Mouse (Mus musculus): ENCODE measurements around the gene Zfp704.
A peak's percentile ranks its signal among the peaks of the same experiment; 100 is the strongest.

Zfp704 gene

GRCm38 (mm10) chr3:9557778-9558560, 51.9 kb downstream of the Zfp704 start:
- DNase-seq (ENCODE audit: low spot score), result no peak

GRCm38 (mm10) chr3:9556137-9556536, 53.7 kb downstream of the Zfp704 start:
- DNase-seq (ENCODE audit: low spot score), result no peak

GRCm38 (mm10) chr3:9554916-9555315, 55.0 kb downstream of the Zfp704 start:
- DNase-seq (ENCODE audit: low spot score), result no peak

- no peak for DNase-seq (ENCODE audit: low spot score)
These were observed 57.6 kb downstream of the Zfp704 start for GRCm38 (mm10) chr3:9552332-9552731.

- no peak for DNase-seq (ENCODE audit: low spot score)
These were observed 59.0 kb downstream of the Zfp704 start for GRCm38 (mm10) chr3:9550930-9551329.

- no peak for DNase-seq (ENCODE audit: low spot score)
These were observed 60.1 kb downstream of the Zfp704 start for GRCm38 (mm10) chr3:9549815-9550214.

GRCm38 (mm10) chr3:9548188-9548587, 61.7 kb downstream of the Zfp704 start:
- DNase-seq (ENCODE audit: low spot score), result no peak

- DNase-seq (ENCODE audit: low spot score), result no peak
These were observed 62.8 kb downstream of the Zfp704 start for GRCm38 (mm10) chr3:9546882-9547620.

GRCm38 (mm10) chr3:9544421-9544820, 65.5 kb downstream of the Zfp704 start:
- DNase-seq (ENCODE audit: low spot score), result no peak

- no peak for DNase-seq (ENCODE audit: low spot score)
These were observed 66.0 kb downstream of the Zfp704 start for GRCm38 (mm10) chr3:9543916-9544315.

- DNase-seq (ENCODE audit: low spot score), result no peak
These were observed 66.4 kb downstream of the Zfp704 start for GRCm38 (mm10) chr3:9543463-9543862.

- no peak for DNase-seq (ENCODE audit: low spot score)
These were observed 68.3 kb downstream of the Zfp704 start for GRCm38 (mm10) chr3:9541561-9541960.

GRCm38 (mm10) chr3:9538510-9538909, 71.4 kb downstream of the Zfp704 start:
- DNase-seq (ENCODE audit: low spot score), result no peak

- DNase-seq (ENCODE audit: low spot score), result no peak
These were observed 72.0 kb downstream of the Zfp704 start for GRCm38 (mm10) chr3:9537889-9538288.

- DNase-seq (ENCODE audit: low spot score), result no peak
These were observed 79.6 kb downstream of the Zfp704 start for GRCm38 (mm10) chr3:9530097-9530780.

GRCm38 (mm10) chr3:9524429-9524828, 85.5 kb downstream of the Zfp704 start:
- no peak for DNase-seq (ENCODE audit: low spot score)

GRCm38 (mm10) chr3:9523081-9523932, 86.6 kb downstream of the Zfp704 start:
- no peak for DNase-seq (ENCODE audit: low spot score)

- no peak for DNase-seq (ENCODE audit: low spot score)
These were observed 87.9 kb downstream of the Zfp704 start for GRCm38 (mm10) chr3:9522009-9522408.

GRCm38 (mm10) chr3:9520728-9521054, 89.2 kb downstream of the Zfp704 start:
- DNase-seq (ENCODE audit: low spot score), result no peak

GRCm38 (mm10) chr3:9520051-9520727, 89.7 kb downstream of the Zfp704 start:
- peak; percentile 57 for DNase-seq (ENCODE audit: low spot score)

GRCm38 (mm10) chr3:9519491-9519890, 90.4 kb downstream of the Zfp704 start:
- no peak for DNase-seq (ENCODE audit: low spot score)

Measured in urinary bladder, postnatal 25 days (tissue).